Mouse (Mus musculus): ENCODE results near the gene Calcoco2. TPM values are rescaled to one million over a fixed set of nuclear protein-coding genes. Genes with fewer than 3 reads are reported as not detected.

The Calcoco2 gene
- total and polyA plus RNA-seq, 2 experiments from 2014 or later, result not detected

DNA sequence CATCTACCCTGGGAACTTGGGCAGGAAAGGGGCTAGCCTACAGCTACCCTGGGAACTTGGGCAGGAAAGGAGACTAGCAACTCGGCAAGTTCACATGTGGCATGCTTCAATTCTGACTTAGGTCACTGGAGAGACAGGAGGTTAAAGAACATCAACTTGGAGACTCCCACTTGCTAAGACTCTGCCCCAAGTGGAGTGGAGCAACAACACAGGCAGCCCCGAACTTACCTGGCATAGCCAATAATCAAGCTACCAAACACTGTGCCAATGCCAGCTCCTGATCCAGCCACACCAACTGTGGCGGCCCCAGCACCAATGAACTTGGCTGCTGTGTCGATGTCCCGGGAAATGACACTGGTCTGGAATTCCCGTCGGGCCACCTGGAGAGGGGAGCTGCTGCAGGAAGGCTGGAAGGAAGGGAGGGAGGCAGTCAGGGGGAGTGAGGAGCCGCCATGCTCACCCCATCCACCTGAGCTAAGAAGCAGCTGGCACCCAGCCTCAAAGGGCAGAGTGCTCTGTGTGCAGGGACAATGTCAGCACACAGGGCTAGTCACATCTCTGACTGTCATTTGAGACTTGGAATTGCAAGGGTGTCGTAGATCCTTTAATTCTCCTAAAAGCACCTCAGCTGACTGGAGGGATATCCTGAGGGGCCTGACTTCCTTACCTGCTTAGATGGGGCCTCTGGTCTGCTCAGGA lies 38.3 kb downstream of the Calcoco2 start:
- H3K27ac ChIP-seq (ENCODE audit: low read depth), result peak overlapping the region; percentile 95; the same call in 1 of the 2 replicates
- H3K36me3 ChIP-seq (replicated peaks; ENCODE audit: control insufficient read depth, insufficient read depth, low read length), result peaks cover 22% of the 10 kb centered on the region
- DNase-seq (ENCODE audit: low spot score), result no peak
- TF ChIP-seq EP300 (IDR thresholded peaks at IDR 0.05; ENCODE audit: low read depth), result no peak
- no peak for TF ChIP-seq CTCF (IDR thresholded peaks at IDR 0.05; ENCODE audit: low read depth)
- peak overlapping the region; percentile 71 for H3K4me3 ChIP-seq (ENCODE audit: low read depth, low read length)
- ATAC-seq (ENCODE audit: insufficient read depth, low read depth), result no peak
- H3K9ac ChIP-seq (replicated peaks; ENCODE audit: low read depth, low read length), result peak overlapping the region; percentile 89
- no peaks in the 10 kb centered on the region for H3K27me3 ChIP-seq (ENCODE audit: control insufficient read depth, insufficient read depth, low read length)
- peaks cover 5% of the 10 kb centered on the region; the same call in 1 of the 2 replicates for H3K4me1 ChIP-seq (ENCODE audit: control insufficient read depth, insufficient read depth)
- H3K4me2 ChIP-seq (ENCODE audit: low read depth, low read length), result peak overlapping the region; percentile 78
- 38% methylated on average over 9 of the region's 9 CpGs for WGBS
- H3K9me3 ChIP-seq (replicated peaks; ENCODE audit: control insufficient read depth, low read length), result no peaks in the 10 kb centered on the region

DNA sequence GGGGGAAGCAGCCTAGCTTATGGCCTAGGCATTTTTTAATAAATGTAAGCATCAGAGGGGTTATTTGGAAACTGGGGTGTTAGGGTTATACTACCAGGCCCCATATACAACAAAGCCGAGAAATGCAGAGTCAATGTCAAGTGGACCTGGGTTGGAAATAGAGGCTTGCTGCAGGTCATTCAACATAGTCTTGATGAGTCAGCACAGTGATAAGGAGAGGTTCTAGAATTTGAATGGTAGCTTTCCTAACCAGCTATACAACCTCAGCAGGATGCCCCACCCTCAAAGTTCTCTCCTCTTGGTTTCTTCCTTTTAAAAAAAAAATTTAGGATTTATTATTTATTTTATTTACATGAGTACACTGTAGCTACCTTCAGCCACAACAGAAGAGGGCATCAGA lies 40.8 kb downstream of the Calcoco2 start:
- TF ChIP-seq CTCF (IDR thresholded peaks at IDR 0.05; ENCODE audit: low read depth) (no peak), EP300 (IDR thresholded peaks at IDR 0.05; ENCODE audit: low read depth) (no peak)
- H3K4me3 ChIP-seq (ENCODE audit: low read depth, low read length), result no peak overlapping the region
- peaks cover 22% of the 10 kb centered on the region for H3K36me3 ChIP-seq (replicated peaks; ENCODE audit: control insufficient read depth, insufficient read depth, low read length)
- H3K9ac ChIP-seq (replicated peaks; ENCODE audit: low read depth, low read length), result no peak overlapping the region
- H3K27me3 ChIP-seq (ENCODE audit: control insufficient read depth, insufficient read depth, low read length), result no peaks in the 10 kb centered on the region
- H3K9me3 ChIP-seq (replicated peaks; ENCODE audit: control insufficient read depth, low read length), result no peaks in the 10 kb centered on the region
- 63% methylated on average over 1 of the region's 1 CpGs for WGBS
- no peak overlapping the region for H3K27ac ChIP-seq (ENCODE audit: low read depth)
- H3K4me1 ChIP-seq (ENCODE audit: control insufficient read depth, insufficient read depth), result peaks cover under 1% of the 10 kb centered on the region; the same call in 1 of the 2 replicates
- no peak for DNase-seq (ENCODE audit: low spot score)
- no peak for ATAC-seq (ENCODE audit: insufficient read depth, low read depth)
- H3K4me2 ChIP-seq (ENCODE audit: low read depth, low read length), result no peak overlapping the region

DNA sequence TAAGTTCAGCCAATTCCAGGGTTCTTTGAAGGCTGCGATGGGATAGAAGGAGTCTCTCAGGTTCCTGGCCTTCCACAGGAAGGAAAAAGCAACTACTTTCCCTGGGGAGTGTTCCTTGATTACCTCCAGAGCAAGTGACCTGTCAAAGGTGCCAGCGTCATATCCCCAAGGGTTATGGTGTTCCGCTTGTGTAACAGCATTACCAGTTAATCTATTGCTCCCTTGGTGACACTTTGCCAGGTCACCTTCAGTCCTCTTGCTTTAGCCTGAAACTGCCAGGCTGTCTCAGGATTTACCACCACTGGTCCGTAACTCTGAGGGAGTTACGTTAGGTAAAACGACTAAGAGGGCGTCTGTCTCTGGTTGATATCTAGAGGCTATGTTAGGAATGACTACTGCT lies 41.4 kb downstream of the Calcoco2 start:
- WGBS, result 72% methylated on average over 7 of the region's 7 CpGs
- peaks cover 22% of the 10 kb centered on the region for H3K36me3 ChIP-seq (replicated peaks; ENCODE audit: control insufficient read depth, insufficient read depth, low read length)
- H3K4me3 ChIP-seq (ENCODE audit: low read depth, low read length), result no peak overlapping the region
- no peaks in the 10 kb centered on the region for H3K9me3 ChIP-seq (replicated peaks; ENCODE audit: control insufficient read depth, low read length)
- DNase-seq (ENCODE audit: low spot score), result no peak
- no peak overlapping the region for H3K9ac ChIP-seq (replicated peaks; ENCODE audit: low read depth, low read length)
- H3K27ac ChIP-seq (ENCODE audit: low read depth), result no peak overlapping the region
- TF ChIP-seq EP300 (IDR thresholded peaks at IDR 0.05; ENCODE audit: low read depth), result no peak
- no peak for TF ChIP-seq CTCF (IDR thresholded peaks at IDR 0.05; ENCODE audit: low read depth)
- no peak for ATAC-seq (ENCODE audit: insufficient read depth, low read depth)
- no peak overlapping the region for H3K4me2 ChIP-seq (ENCODE audit: low read depth, low read length)
- H3K4me1 ChIP-seq (ENCODE audit: control insufficient read depth, insufficient read depth), result peaks cover 5% of the 10 kb centered on the region; the same call in 1 of the 2 replicates
- H3K27me3 ChIP-seq (ENCODE audit: control insufficient read depth, insufficient read depth, low read length), result no peaks in the 10 kb centered on the region

DNA sequence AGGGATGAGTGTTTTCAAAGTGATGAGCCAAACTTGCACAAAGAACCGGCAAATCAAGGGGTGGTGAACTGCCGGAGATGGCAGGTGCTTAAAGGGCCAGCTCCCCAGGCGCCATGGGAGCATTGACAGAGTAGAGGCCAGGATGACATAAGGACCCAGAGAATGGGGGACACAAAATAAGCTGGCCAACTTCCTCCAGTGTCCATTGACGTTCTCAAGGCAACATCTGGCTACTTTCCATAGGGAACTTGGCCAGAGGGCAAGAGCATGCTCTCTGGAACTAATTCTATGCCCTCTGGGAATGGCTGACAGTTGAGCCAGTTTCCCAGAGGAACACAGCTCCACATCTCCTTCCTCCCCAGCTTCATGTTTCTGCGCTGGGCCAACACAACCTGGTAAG lies 43.5 kb downstream of the Calcoco2 start:
- 62% methylated on average over 5 of the region's 5 CpGs for WGBS
- ATAC-seq (ENCODE audit: insufficient read depth, low read depth) (no peak), DNase-seq (ENCODE audit: low spot score) (no peak)
- H3K4me3 ChIP-seq (ENCODE audit: low read depth, low read length), result no peak overlapping the region
- no peak overlapping the region for H3K4me2 ChIP-seq (ENCODE audit: low read depth, low read length)
- peaks cover 22% of the 10 kb centered on the region for H3K36me3 ChIP-seq (replicated peaks; ENCODE audit: control insufficient read depth, insufficient read depth, low read length)
- H3K27me3 ChIP-seq (ENCODE audit: control insufficient read depth, insufficient read depth, low read length), result no peaks in the 10 kb centered on the region
- H3K9ac ChIP-seq (replicated peaks; ENCODE audit: low read depth, low read length), result no peak overlapping the region
- H3K9me3 ChIP-seq (replicated peaks; ENCODE audit: control insufficient read depth, low read length), result no peaks in the 10 kb centered on the region
- H3K4me1 ChIP-seq (ENCODE audit: control insufficient read depth, insufficient read depth), result peaks cover 17% of the 10 kb centered on the region
- no peak for TF ChIP-seq EP300 (IDR thresholded peaks at IDR 0.05; ENCODE audit: low read depth)
- no peak for TF ChIP-seq CTCF (IDR thresholded peaks at IDR 0.05; ENCODE audit: low read depth)
- no peak overlapping the region for H3K27ac ChIP-seq (ENCODE audit: low read depth)

DNA sequence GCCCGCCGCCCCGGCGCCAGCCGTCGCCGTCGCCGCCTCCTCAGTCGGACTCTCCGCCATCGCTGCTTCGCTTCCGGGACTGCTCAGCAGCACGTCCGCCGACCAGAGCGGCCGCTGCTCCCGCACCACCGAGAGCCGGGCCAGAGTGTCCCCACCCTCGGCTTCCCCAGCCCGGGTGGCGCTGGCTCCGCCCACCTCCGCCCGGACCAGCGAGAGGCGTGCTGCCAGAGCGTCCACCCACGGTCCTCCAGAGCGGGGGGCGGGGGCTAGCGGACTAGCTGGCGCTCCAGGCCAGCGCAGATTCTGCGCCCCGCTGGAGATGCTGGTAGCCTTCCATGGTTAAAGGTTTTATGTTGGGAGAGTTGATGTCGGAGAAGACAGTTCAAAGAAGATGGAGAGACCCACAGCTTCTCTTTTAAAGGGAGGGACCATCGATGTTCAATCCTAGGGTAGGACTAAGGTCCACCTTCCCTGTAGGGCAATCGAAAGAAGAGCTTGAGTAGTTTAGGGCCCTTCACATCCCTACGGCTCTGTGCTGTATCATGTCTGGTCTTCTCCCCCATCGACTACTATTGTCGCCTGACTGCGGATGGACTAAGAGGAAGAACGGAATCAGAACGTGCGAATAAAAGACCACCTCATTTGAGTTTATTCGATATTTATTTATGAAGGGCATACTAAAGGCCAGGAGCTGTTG lies 46.4 kb downstream of the Calcoco2 start, which contains the start of gene Ube2z:
Ube2z (minus strand) TSS at position 174 of the 697 bp plus-strand sequence.
- TF ChIP-seq CTCF (IDR thresholded peaks at IDR 0.05; ENCODE audit: low read depth) (0 out of 2 replicates have a peak, but pooled peaks have one; percentile 7), EP300 (IDR thresholded peaks at IDR 0.05; ENCODE audit: low read depth) (no peak)
- Histone ChIP-seq H3K9me3 (replicated peaks; ENCODE audit: control insufficient read depth, low read length) (no peaks in the 10 kb centered on the region), H3K9ac (replicated peaks; ENCODE audit: low read depth, low read length) (peak within 1 kb of the TSS; percentile 96), H3K4me2 (ENCODE audit: low read depth, low read length) (peak within 1 kb of the TSS; percentile 96), H3K4me1 (ENCODE audit: control insufficient read depth, insufficient read depth) (peaks cover 21% of the 10 kb centered on the region), H3K36me3 (replicated peaks; ENCODE audit: control insufficient read depth, insufficient read depth, low read length) (peaks cover 19% of the 10 kb centered on the region), H3K27me3 (ENCODE audit: control insufficient read depth, insufficient read depth, low read length) (no peaks in the 10 kb centered on the region), H3K4me3 (ENCODE audit: low read depth, low read length) (peak within 1 kb of the TSS; percentile 98), H3K27ac (ENCODE audit: low read depth) (peak within 1 kb of the TSS; percentile 87)
- peak; percentile 99 for ATAC-seq (ENCODE audit: insufficient read depth, low read depth)
- peak; percentile 95 for DNase-seq (ENCODE audit: low spot score)
- WGBS, result 3% methylated on average over 44 of the region's 50 CpGs
